Mouse (Mus musculus): ENCODE data around the gene Simc1.
"Not testable (repeated sequence)": the region's sequence is repeated elsewhere in the genome, so short reads cannot be mapped to it uniquely, and the experiment has no call there.

The Simc1 gene

GRCm38 (mm10) chr13:54503604-54504521 lies at the start of gene Simc1:
Gene Simc1 (plus strand): TSS chr13:54503779.
- DNase-seq (ENCODE audit: low spot score): peak; percentile 60

- DNase-seq (ENCODE audit: low spot score): no peak
Observed at GRCm38 (mm10) chr13:54457062-54457461, 46.5 kb upstream of the Simc1 start.

- no peak for DNase-seq (ENCODE audit: low spot score)
Observed at GRCm38 (mm10) chr13:54459282-54459681, 44.3 kb upstream of the Simc1 start.

GRCm38 (mm10) chr13:54468098-54469011 lies 35.2 kb upstream of the Simc1 start, which contains the start of gene Thoc3:
Gene Thoc3 (minus strand): TSS chr13:54468849.
- DNase-seq (ENCODE audit: low spot score): peak; percentile 90

- DNase-seq (ENCODE audit: low spot score): no peak
Observed at GRCm38 (mm10) chr13:54469012-54469354, 34.6 kb upstream of the Simc1 start.

GRCm38 (mm10) chr13:54471967-54472366 lies 31.6 kb upstream of the Simc1 start:
- no peak for DNase-seq (ENCODE audit: low spot score)

GRCm38 (mm10) chr13:54474996-54475395 lies 28.6 kb upstream of the Simc1 start:
- DNase-seq (ENCODE audit: low spot score): no peak

GRCm38 (mm10) chr13:54475702-54476101 lies 27.9 kb upstream of the Simc1 start:
- DNase-seq (ENCODE audit: low spot score): no peak

- DNase-seq (ENCODE audit: low spot score): no peak
Observed at GRCm38 (mm10) chr13:54479286-54479685, 24.3 kb upstream of the Simc1 start.

- no peak for DNase-seq (ENCODE audit: low spot score)
Observed at GRCm38 (mm10) chr13:54481498-54481897, 22.1 kb upstream of the Simc1 start.

- no peak for DNase-seq (ENCODE audit: low spot score)
Observed at GRCm38 (mm10) chr13:54490411-54490810, 13.2 kb upstream of the Simc1 start.

- DNase-seq (ENCODE audit: low spot score): no peak
Observed at GRCm38 (mm10) chr13:54491381-54491780, 12.2 kb upstream of the Simc1 start.

- DNase-seq (ENCODE audit: low spot score): not testable (repeated sequence)
Observed at GRCm38 (mm10) chr13:54499551-54499950, 4.0 kb upstream of the Simc1 start.

GRCm38 (mm10) chr13:54501352-54501751 lies 2.2 kb upstream of the Simc1 start:
- DNase-seq (ENCODE audit: low spot score): no peak

GRCm38 (mm10) chr13:54501957-54502690 lies 1.5 kb upstream of the Simc1 start:
- no peak for DNase-seq (ENCODE audit: low spot score)

- DNase-seq (ENCODE audit: low spot score): no peak
Observed at GRCm38 (mm10) chr13:54503278-54503603, 338 bp upstream of the Simc1 start.

GRCm38 (mm10) chr13:54504611-54505260 lies 1.2 kb downstream of the Simc1 start:
- no peak for DNase-seq (ENCODE audit: low spot score)

- peak; percentile 14 for DNase-seq (ENCODE audit: low spot score)
Observed at GRCm38 (mm10) chr13:54505920-54506319, 2.3 kb downstream of the Simc1 start.

- DNase-seq (ENCODE audit: low spot score): no peak
Observed at GRCm38 (mm10) chr13:54520221-54520620, 16.6 kb downstream of the Simc1 start.

GRCm38 (mm10) chr13:54521181-54521580 lies 17.6 kb downstream of the Simc1 start:
- DNase-seq (ENCODE audit: low spot score): no peak

GRCm38 (mm10) chr13:54527140-54527539 lies 23.6 kb downstream of the Simc1 start:
- no peak for DNase-seq (ENCODE audit: low spot score)

- DNase-seq (ENCODE audit: low spot score): no peak
Observed at GRCm38 (mm10) chr13:54532134-54532533, 28.6 kb downstream of the Simc1 start.
